Mouse (Mus musculus): Measurements from ENCODE around the gene Myof.

The Myof gene

DNA sequence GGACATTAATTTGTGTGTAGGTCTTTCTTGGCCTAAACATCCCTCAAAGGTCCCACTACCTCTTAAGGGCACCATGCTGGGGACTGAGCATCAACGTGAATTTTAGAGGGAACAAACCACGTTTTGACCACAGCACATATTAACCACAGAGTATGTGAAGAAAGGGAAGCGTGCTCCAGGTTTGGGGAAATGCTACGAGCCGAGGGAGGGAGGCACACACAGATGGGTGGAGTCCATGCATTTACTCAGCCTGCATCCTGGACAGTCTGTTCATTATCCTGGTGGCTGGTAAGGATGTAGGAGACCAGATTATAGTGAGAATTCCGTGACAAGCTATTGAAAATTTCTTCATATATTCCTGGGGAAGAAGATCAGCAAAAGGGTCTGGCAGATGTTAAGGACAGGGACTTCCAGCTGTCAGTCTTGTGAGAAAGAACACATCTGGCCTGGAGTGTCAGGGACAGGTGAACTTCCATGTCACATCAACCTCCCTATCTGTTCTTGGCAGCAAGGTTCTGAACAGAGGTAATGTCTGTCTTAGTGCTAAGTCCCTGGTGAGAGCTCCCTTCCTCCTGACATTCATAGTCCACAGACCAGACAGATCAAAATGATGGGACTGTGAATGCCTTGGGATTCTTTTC is 166.7 kb downstream of the Myof start:
- no peak for DNase-seq (ENCODE audit: low spot score)

GRCm38 (mm10) chr19:37873499-37873898 is 169.9 kb downstream of the Myof start:
- no peak for DNase-seq (ENCODE audit: low spot score)

GRCm38 (mm10) chr19:37867592-37867991 is 175.8 kb downstream of the Myof start:
- no peak for DNase-seq (ENCODE audit: low spot score)

- DNase-seq (ENCODE audit: low spot score), result no peak
Measured at GRCm38 (mm10) chr19:37866994-37867393, 176.4 kb downstream of the Myof start.

- no peak for DNase-seq (ENCODE audit: low spot score)
Measured at GRCm38 (mm10) chr19:37861171-37861570, 182.2 kb downstream of the Myof start.

GRCm38 (mm10) chr19:37860267-37860666 is 183.1 kb downstream of the Myof start:
- DNase-seq (ENCODE audit: low spot score), result no peak

DNA sequence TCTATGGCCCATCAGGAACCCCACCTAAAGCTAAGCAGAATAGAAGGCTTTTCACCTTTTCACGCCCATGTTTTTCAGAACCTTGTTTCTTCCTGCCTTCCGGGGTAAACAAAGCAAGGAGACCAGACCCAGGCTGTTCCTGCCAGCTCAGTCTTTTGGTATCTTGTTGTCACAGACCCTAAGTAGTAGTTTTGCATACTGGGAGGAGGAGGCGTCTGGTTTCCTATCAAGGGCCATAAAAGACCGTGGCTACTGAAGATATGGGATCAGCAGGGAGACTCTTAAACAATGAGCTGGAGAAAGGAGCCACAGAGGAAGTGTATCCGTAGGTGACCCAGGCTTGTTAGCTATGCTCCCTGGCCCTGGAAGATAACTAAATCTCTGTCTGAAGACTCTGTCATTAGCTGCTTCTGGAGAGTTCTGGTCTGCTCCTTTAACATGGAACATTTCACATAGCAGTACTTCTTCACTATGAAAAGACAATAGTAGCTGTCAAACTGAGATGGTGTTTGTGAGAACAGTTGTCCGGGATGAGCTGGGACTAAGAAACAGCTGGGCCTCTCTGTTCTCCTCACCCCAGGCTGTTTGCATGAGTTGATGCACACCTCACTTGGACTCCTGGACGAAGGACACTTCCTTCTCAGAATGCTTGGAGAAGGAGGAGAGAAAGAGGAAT is 184.8 kb downstream of the Myof start:
- no peak for DNase-seq (ENCODE audit: low spot score)

- no peak for DNase-seq (ENCODE audit: low spot score)
Measured at GRCm38 (mm10) chr19:37852056-37852455, 191.3 kb downstream of the Myof start.

- peak; percentile 11 for DNase-seq (ENCODE audit: low spot score)
Measured at GRCm38 (mm10) chr19:37851590-37852038, 191.8 kb downstream of the Myof start.
